Mouse (Mus musculus): Measurements from ENCODE around the gene Dppa3. TPM values are rescaled to one million over a fixed set of nuclear protein-coding genes. Genes with fewer than 3 reads are reported as not detected.

The Dppa3 gene
- polyA plus RNA-seq, 1 experiment from 2014 or later = not detected

DNA sequence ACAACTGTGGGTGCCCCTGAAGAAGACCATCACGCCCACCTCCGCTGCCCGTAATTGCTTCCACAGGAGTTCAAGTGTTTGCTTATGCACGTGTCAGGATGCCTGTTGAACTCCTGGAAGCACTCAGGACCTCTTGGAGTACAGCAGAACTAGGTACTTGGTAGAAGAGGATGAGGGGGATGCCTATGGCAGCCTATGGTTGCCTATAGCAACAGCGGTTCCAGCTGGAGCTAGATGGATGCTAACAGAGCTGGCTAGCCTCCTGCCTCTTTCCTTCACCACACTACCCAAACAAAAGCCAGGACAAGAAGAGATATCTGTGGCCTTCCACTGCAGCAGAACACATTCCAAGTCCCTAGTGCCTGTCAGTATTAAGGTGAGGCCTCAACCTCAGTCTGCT is 41.5 kb downstream of the Dppa3 start:
- peaks cover 9% of the 10 kb centered on the region; the same call in 1 of the 2 replicates for H3K4me1 ChIP-seq (replicated peaks; ENCODE audit: control insufficient read depth, insufficient read depth, low read length)
- H3K9me3 ChIP-seq (ENCODE audit: control insufficient read depth, low read length) = no peaks in the 10 kb centered on the region
- H3K36me3 ChIP-seq (ENCODE audit: control insufficient read depth, insufficient read depth, low read length) = no peaks in the 10 kb centered on the region
- DNase-seq (ENCODE audit: low spot score) (no peak), ATAC-seq (replicated peaks; ENCODE audit: low FRiP score, low TSS enrichment, low read depth) (no peak)
- WGBS = 77% methylated on average over 5 of the region's 5 CpGs
- H3K27ac ChIP-seq (ENCODE audit: low read depth) = no peak overlapping the region
- H3K4me3 ChIP-seq (ENCODE audit: low read depth, low read length) = no peak overlapping the region
- H3K27me3 ChIP-seq (replicated peaks; ENCODE audit: control insufficient read depth, insufficient read depth, low read length) = no peaks in the 10 kb centered on the region
- H3K4me2 ChIP-seq (ENCODE audit: low read length) = no peak overlapping the region
- no peak overlapping the region for H3K9ac ChIP-seq (ENCODE audit: low read length)

- no peak overlapping the region for H3K4me2 ChIP-seq (ENCODE audit: low read length)
- H3K9me3 ChIP-seq (ENCODE audit: control insufficient read depth, low read length) = no peaks in the 10 kb centered on the region
- WGBS = 79% methylated on average over 5 of the region's 5 CpGs
- ATAC-seq (replicated peaks; ENCODE audit: low FRiP score, low TSS enrichment, low read depth) (no peak), DNase-seq (ENCODE audit: low spot score) (no peak)
- no peak overlapping the region for H3K4me3 ChIP-seq (ENCODE audit: low read depth, low read length)
- no peak overlapping the region for H3K9ac ChIP-seq (ENCODE audit: low read length)
- no peaks in the 10 kb centered on the region for H3K36me3 ChIP-seq (ENCODE audit: control insufficient read depth, insufficient read depth, low read length)
- no peak overlapping the region for H3K27ac ChIP-seq (ENCODE audit: low read depth)
- H3K27me3 ChIP-seq (replicated peaks; ENCODE audit: control insufficient read depth, insufficient read depth, low read length) = no peaks in the 10 kb centered on the region
- H3K4me1 ChIP-seq (replicated peaks; ENCODE audit: control insufficient read depth, insufficient read depth, low read length) = 0 out of 2 replicates have a peak, but pooled peaks cover 9% of the 10 kb centered on the region
Measured at GRCm38 (mm10) chr6:122668823-122669222, 42.6 kb downstream of the Dppa3 start.

- Histone ChIP-seq H3K4me3 (ENCODE audit: low read depth, low read length) (peak overlapping the region; percentile 43), H3K36me3 (ENCODE audit: control insufficient read depth, insufficient read depth, low read length) (no peaks in the 10 kb centered on the region), H3K27me3 (replicated peaks; ENCODE audit: control insufficient read depth, insufficient read depth, low read length) (no peaks in the 10 kb centered on the region), H3K9me3 (ENCODE audit: control insufficient read depth, low read length) (no peaks in the 10 kb centered on the region), H3K27ac (ENCODE audit: low read depth) (no peak overlapping the region), H3K9ac (ENCODE audit: low read length) (peak overlapping the region; percentile 40; the same call in 1 of the 2 replicates), H3K4me1 (replicated peaks; ENCODE audit: control insufficient read depth, insufficient read depth, low read length) (0 out of 2 replicates have a peak, but pooled peaks cover 9% of the 10 kb centered on the region), H3K4me2 (ENCODE audit: low read length) (peak overlapping the region; percentile 71)
- peak; percentile 80 for ATAC-seq (replicated peaks; ENCODE audit: low FRiP score, low TSS enrichment, low read depth)
- DNase-seq (ENCODE audit: low spot score) = peak; percentile 99
- WGBS = 7% methylated on average over 19 of the region's 19 CpGs
Measured at GRCm38 (mm10) chr6:122669406-122670200, 43.4 kb downstream of the Dppa3 start.

GRCm38 (mm10) chr6:122670201-122670551 is 44.0 kb downstream of the Dppa3 start:
- ATAC-seq (replicated peaks; ENCODE audit: low FRiP score, low TSS enrichment, low read depth) (no peak), DNase-seq (ENCODE audit: low spot score) (no peak)
- H3K27me3 ChIP-seq (replicated peaks; ENCODE audit: control insufficient read depth, insufficient read depth, low read length) = no peaks in the 10 kb centered on the region
- WGBS = 29% methylated on average over 10 of the region's 10 CpGs
- peak overlapping the region; percentile 43; the same call in 1 of the 2 replicates for H3K4me3 ChIP-seq (ENCODE audit: low read depth, low read length)
- H3K9me3 ChIP-seq (ENCODE audit: control insufficient read depth, low read length) = no peaks in the 10 kb centered on the region
- no peak overlapping the region for H3K9ac ChIP-seq (ENCODE audit: low read length)
- peak overlapping the region; percentile 71 for H3K4me2 ChIP-seq (ENCODE audit: low read length)
- no peak overlapping the region for H3K27ac ChIP-seq (ENCODE audit: low read depth)
- 0 out of 2 replicates have a peak, but pooled peaks cover 9% of the 10 kb centered on the region for H3K4me1 ChIP-seq (replicated peaks; ENCODE audit: control insufficient read depth, insufficient read depth, low read length)
- no peaks in the 10 kb centered on the region for H3K36me3 ChIP-seq (ENCODE audit: control insufficient read depth, insufficient read depth, low read length)

- no peak overlapping the region for H3K4me2 ChIP-seq (ENCODE audit: low read length)
- H3K9ac ChIP-seq (ENCODE audit: low read length) = no peak overlapping the region
- 0 out of 2 replicates have a peak, but pooled peaks cover 9% of the 10 kb centered on the region for H3K4me1 ChIP-seq (replicated peaks; ENCODE audit: control insufficient read depth, insufficient read depth, low read length)
- H3K4me3 ChIP-seq (ENCODE audit: low read depth, low read length) = no peak overlapping the region
- ATAC-seq (replicated peaks; ENCODE audit: low FRiP score, low TSS enrichment, low read depth) (no peak), DNase-seq (ENCODE audit: low spot score) (no peak)
- H3K9me3 ChIP-seq (ENCODE audit: control insufficient read depth, low read length) = no peaks in the 10 kb centered on the region
- H3K27ac ChIP-seq (ENCODE audit: low read depth) = no peak overlapping the region
- WGBS = 95% methylated on average over 4 of the region's 4 CpGs
- H3K27me3 ChIP-seq (replicated peaks; ENCODE audit: control insufficient read depth, insufficient read depth, low read length) = no peaks in the 10 kb centered on the region
- no peaks in the 10 kb centered on the region for H3K36me3 ChIP-seq (ENCODE audit: control insufficient read depth, insufficient read depth, low read length)
Measured at GRCm38 (mm10) chr6:122670841-122671240, 44.6 kb downstream of the Dppa3 start.

GRCm38 (mm10) chr6:122672746-122673145 is 46.5 kb downstream of the Dppa3 start:
- WGBS = 47% methylated on average over 8 of the region's 8 CpGs
- Histone ChIP-seq H3K4me1 (replicated peaks; ENCODE audit: control insufficient read depth, insufficient read depth, low read length) (0 out of 2 replicates have a peak, but pooled peaks cover 4% of the 10 kb centered on the region), H3K27ac (ENCODE audit: low read depth) (no peak overlapping the region), H3K9me3 (ENCODE audit: control insufficient read depth, low read length) (no peaks in the 10 kb centered on the region), H3K4me2 (ENCODE audit: low read length) (no peak overlapping the region), H3K4me3 (ENCODE audit: low read depth, low read length) (no peak overlapping the region), H3K36me3 (ENCODE audit: control insufficient read depth, insufficient read depth, low read length) (no peaks in the 10 kb centered on the region), H3K27me3 (replicated peaks; ENCODE audit: control insufficient read depth, insufficient read depth, low read length) (no peaks in the 10 kb centered on the region), H3K9ac (ENCODE audit: low read length) (no peak overlapping the region)
- no peak for DNase-seq (ENCODE audit: low spot score)
- ATAC-seq (replicated peaks; ENCODE audit: low FRiP score, low TSS enrichment, low read depth) = no peak

Other genes with a start within 250 kb of the Dppa3 start
- 13.1 and 16.7 TPM in 2 replicates for gene Rimklb, start 127.6 kb upstream of the Dppa3 start, polyA plus RNA-seq (2014; fragmentation: Nextera tagmentation; extraction: Ambion mirVana)
- gene Mfap5, start 120.6 kb upstream of the Dppa3 start, polyA plus RNA-seq (2014; fragmentation: Nextera tagmentation; extraction: Ambion mirVana) = 2.0 and 4.6 TPM in 2 replicates
- 0.12 TPM in 1 of 2 replicates, not detected in the other for gene Aicda, start 72.6 kb upstream of the Dppa3 start, polyA plus RNA-seq (2014; fragmentation: Nextera tagmentation; extraction: Ambion mirVana)
- gene Apobec1, start 24.0 kb upstream of the Dppa3 start, polyA plus RNA-seq (2014; fragmentation: Nextera tagmentation; extraction: Ambion mirVana) = 2.8 and 3.4 TPM in 2 replicates
- 0.11 TPM in 1 of 2 replicates, not detected in the other for gene Gdf3, start 16.3 kb upstream of the Dppa3 start, polyA plus RNA-seq (2014; fragmentation: Nextera tagmentation; extraction: Ambion mirVana)
- 0.15 and 0.17 TPM in 2 replicates for gene Nanog, start 81.1 kb downstream of the Dppa3 start, polyA plus RNA-seq (2014; fragmentation: Nextera tagmentation; extraction: Ambion mirVana)
- gene Slc2a3, start 175.2 kb downstream of the Dppa3 start, polyA plus RNA-seq (2014; fragmentation: Nextera tagmentation; extraction: Ambion mirVana) = 17.6 and 21.5 TPM in 2 replicates
- 6.4 and 6.9 TPM in 2 replicates for gene Foxj2, start 193.5 kb downstream of the Dppa3 start, polyA plus RNA-seq (2014; fragmentation: Nextera tagmentation; extraction: Ambion mirVana)
- 1.8 and 1.9 TPM in 2 replicates for gene C3ar1, start 229.8 kb downstream of the Dppa3 start, polyA plus RNA-seq (2014; fragmentation: Nextera tagmentation; extraction: Ambion mirVana)
- gene Necap1, start 248.1 kb downstream of the Dppa3 start, polyA plus RNA-seq (2014; fragmentation: Nextera tagmentation; extraction: Ambion mirVana) = 50.2 and 55.1 TPM in 2 replicates

Measured in intestine, embryonic 14.5 days (tissue).